Mouse (Mus musculus) common myeloid progenitor, adult 5-6 weeks (primary cell): ENCODE data around the gene Hunk. TPM values are rescaled to one million over a fixed set of nuclear protein-coding genes. Genes with fewer than 3 reads are reported as not detected.

ENCODE experiments used
- ATAC-seq: replicated peaks from 2 replicates; pipeline ENCODE4 v1.8.0; 2016; ENCODE audit warnings: low read depth, mild to moderate bottlenecking, moderate TSS enrichment, inconsistent platforms; ENCODE audit not compliant: poor library complexity, severe bottlenecking
- total RNA-seq: library from RNA; stranded (forward); fragments of 200-1000, 187-1606 nt; gene quantifications from 2 replicates; pipeline ENCODE4 v1.2.3, GENCODE M21; 2017

Hunk gene
- total RNA-seq = not detected in 2 replicates

DNA sequence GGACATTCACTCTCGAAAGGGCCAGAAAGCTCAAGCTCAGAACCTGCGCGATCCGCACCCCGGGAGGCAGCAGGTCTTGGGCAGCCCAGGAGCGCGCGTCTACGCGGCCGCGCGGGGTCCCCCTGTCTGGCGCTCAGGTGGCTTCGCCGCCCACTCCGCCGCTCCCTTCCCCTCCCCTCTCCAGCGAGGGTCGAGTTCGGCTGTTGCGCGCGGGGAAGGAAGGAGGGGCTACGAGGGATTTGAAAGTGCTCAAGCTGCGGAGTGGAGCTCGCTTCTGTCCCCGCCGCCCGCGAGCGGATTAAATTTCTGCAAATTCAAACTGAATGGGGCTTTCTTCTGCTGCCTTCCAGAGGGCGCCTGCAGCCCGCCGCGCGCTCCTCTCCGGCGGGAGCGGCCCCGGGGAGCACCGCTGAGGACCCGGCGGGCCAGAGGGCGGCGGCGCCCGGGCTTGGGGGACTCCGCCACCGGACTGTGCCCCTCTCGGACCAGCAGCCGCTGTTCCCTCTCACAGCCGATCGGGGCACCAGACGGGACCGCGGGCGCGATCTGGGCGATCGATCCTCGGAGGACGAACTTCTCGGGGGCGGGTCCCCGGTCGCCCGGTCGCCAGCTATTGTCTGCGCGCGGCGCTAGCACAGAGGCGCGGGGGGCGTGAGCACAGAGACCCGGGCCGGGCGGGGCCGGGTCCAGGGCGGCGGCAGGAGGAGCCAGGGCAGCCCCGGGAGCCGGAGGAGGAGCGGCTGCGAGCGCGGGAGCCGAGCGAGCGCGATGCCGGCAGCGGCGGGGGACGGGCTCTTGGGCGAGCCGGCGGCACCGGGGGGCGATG, at the start of gene Hunk:
Gene Hunk, plus strand, starts transcription at position 326 of the 826 bp plus-strand sequence.
- peak; percentile 39 for ATAC-seq

DNA sequence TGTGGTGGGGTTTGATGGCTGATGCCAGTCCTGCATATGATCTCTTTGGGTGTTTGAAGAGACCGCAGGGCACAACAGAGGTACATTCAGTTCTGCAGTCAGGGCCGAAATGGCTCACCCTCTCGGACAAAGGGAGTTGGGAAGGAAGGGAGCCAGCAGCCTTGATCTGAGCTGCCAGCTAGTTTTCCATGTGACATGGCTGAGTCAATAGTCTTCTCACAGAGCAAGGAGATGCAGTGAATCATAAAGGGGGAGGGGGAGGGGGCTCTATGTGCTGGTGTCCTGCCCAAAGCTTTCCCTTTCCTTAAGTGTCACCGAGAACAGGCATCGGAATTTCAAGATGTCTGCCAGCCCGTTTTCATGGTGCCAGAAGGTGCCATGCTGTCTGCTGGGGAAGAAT, 46.8 kb upstream of the Hunk start:
- no peak for ATAC-seq

GRCm38 (mm10) chr16:90341086-90341485, 44.7 kb upstream of the Hunk start:
- 0 out of 2 replicates have a peak, but pooled peaks have one; percentile 18 for ATAC-seq

DNA sequence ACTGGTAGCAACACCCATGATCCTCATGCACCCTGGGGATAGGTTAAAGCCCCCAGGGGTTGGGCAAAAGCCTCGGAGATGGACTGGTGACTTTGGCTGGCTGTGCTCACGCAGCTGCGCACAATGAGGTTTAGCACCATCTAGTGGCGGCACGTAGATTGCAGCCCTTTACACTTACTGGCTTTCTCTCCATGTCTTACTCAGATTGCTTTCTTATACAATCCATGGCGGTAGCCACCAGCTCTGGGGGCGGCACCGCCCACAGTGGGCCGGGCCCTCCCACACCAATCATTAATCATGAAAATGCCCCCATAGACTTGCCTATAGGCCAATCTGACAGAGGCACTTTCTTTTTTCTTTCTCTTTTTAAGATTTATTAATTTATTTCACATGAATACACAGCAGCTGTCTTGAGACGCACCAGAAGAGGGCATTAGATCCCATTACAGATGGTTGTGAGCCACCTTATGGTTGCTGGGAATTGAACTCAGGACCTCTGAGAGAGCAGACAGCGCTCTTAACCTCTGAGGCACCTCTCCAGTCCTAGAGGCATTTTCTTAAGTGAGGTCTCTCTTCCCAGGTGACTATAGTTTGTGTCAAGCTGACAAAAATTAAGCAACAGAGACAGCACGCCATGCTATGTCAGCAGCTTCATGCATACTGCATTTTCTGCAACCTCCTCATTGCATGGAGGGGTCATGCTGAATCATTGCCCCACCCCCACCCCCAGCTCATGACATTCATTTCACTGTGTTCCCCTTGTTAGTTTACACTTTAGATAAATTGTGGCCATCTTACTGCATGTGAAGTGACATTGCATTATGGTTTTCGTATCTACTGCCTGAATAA, 35.9 kb upstream of the Hunk start:
- peak; percentile 100 for ATAC-seq

GRCm38 (mm10) chr16:90351726-90352125, 34.1 kb upstream of the Hunk start:
- no peak for ATAC-seq

- ATAC-seq = no peak
These were observed 33.1 kb upstream of the Hunk start for GRCm38 (mm10) chr16:90352691-90353090.

DNA sequence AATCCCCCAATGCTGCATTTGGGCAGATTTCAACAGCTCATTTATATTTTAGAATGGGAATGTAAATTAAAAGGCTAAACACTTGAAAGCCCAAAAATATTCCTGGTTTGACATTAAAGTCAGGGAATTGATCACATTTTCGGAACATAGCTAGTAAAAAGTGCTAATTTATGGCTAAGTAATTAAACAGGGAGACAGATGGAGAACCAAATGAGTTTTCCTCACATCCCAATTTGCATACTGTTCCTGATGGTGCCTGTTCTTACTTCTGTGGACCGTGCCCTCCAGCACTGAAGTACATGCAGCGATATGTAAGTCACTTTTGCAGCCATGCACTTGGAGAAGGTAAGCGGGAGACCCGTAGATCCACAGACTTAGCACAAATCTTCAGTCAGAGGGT, 32.7 kb upstream of the Hunk start:
- no peak for ATAC-seq

DNA sequence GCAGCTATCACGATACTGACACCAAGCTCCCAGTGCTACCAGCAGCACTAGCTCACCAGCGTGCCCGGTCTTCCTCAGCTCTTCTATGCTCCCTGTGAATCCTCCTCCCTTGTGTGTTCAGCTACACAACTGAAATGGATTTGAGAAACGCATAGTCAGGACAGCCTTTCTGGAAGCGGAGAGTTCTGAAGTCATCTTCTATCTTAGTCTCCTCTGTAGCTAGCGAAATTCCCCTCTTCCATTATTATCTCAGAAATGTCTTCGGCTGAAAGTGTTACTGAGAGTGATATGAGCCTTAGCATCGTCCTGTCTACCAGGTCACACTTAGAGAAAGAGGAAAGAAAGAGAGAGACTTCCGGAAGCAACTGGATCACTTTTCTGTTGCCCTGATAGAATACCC, 26.5 kb upstream of the Hunk start:
- ATAC-seq = no peak

- no peak for ATAC-seq
These were observed 26.1 kb upstream of the Hunk start for GRCm38 (mm10) chr16:90359750-90360149.

- ATAC-seq = no peak
These were observed 25.5 kb upstream of the Hunk start for GRCm38 (mm10) chr16:90360327-90360726.

DNA sequence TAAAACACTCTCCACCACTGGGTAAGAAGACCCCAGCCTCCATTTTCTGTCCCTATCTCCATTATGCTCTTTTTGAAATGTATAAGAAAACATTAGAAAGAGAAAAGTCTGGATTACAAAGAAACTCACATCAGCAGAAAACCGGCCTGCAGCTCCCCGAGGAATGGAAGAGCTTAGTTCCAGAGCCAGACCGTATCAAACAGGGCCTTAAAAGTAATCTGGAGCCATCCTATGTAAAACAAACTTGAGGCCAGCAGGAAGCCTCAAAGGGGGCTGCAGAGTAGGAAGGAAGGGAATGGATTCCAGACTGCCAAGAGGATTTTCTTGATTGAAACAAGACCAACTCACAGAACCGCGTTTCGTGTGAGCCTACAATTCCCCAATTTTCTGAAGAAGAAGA, 22.9 kb upstream of the Hunk start:
- no peak for ATAC-seq

- peak; percentile 83 for ATAC-seq
These were observed 5.9 kb upstream of the Hunk start for GRCm38 (mm10) chr16:90379897-90380296.

GRCm38 (mm10) chr16:90381633-90382032, 4.2 kb upstream of the Hunk start:
- ATAC-seq = no peak

DNA sequence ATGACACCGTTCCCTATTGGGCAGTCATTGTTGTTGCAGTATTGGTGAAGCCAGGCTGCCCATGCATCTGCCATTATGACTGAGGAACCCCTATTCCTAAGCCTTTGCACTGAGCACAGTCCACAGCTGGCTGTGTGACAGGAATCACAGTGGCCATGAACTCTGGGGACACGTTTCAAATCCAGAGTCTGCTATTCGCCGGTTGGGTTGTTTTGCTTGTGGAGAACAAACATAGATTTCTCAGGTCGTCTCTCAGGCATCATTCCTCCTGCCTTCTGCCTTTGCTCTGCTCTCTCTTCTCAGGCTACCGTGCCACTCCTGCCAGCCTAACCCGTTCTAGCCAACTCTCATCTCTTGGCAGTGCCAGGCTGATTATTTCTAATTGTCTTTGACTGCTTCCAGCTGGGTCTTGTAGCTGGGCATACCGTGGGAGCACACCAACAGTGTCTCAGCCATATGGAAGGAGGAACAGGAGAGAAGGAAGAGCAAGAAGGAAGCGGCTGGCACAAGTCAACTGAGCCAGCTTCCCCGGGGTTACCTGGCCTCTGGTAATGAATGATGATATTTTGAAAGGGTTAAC, 3.0 kb upstream of the Hunk start:
- no peak for ATAC-seq

- ATAC-seq = no peak
These were observed 1.8 kb upstream of the Hunk start for GRCm38 (mm10) chr16:90384058-90384457.

DNA sequence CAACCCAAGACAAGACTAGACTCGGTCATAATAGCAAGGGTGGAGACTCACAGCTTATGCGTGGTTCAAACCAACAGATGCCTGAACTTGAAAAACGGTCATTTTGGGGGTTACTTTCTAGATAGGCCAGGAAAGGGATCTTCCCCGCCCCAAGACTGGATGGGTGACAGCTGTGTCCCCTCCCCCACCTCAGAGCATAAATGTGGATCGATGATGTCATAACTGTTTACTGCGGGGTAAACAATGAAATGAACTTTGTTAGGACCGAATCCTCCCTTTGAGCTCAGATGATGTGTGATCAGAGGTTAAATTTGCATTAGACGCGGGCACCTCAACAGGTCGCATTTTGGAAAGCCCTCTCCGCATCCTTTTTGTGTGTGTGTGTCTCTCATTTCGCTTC, 967 bp upstream of the Hunk start:
- ATAC-seq = no peak

DNA sequence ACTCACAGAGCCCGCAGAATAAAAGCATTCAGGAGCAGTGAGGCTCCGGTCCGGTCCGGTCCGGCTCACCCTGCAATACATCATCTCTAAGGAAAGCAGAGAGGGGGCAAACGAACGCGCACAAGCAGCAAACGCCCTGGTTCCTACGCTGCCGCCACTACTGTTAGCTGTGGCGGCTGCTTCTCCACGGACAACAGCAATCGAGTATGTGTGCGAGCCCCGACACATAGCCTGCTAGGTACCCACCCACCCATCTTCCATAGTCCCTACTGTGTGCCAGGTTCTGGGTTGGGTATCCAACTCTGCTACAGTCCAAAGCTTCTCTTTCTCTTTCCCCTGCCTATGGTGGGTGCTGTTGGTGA, 506 bp upstream of the Hunk start:
- ATAC-seq = 0 out of 2 replicates have a peak, but pooled peaks have one; percentile 6

GRCm38 (mm10) chr16:90386514-90387160, 824 bp downstream of the Hunk start:
- ATAC-seq = peak; percentile 33; the same call in 1 of the 2 replicates

DNA sequence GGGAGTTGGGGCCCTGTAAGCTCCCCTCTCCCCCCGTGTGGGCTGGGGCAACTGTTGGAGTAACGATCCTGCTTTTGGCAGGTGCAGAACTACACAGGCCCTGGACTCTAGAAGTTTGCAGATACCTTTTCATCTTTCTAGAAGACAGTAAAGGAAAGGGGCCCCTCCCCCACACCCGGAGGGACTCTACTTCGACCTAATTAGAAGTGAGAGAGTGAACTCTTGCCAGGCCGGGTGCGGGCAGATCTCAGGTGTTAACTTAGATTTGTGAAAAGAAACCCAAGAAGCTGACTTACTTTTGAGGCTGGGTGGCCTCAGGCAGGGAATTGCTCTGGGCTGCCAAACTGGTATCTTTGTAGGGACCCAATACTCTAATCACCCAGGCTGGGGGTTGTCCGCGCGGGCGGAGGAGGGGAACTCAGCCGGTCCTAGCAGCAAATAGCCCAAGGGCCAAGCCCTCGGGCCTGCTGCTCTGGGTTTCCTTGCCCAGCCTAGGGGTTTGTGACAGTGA, 1.4 kb downstream of the Hunk start:
- ATAC-seq = no peak

- ATAC-seq = no peak
These were observed 2.1 kb downstream of the Hunk start for GRCm38 (mm10) chr16:90387961-90388360.
